Mouse (Mus musculus) myocyte (in vitro differentiated cells): ENCODE measurements around the gene Ripor2.

ENCODE experiments used
- POLR2A ChIP-seq: IDR thresholded peaks from one replicate; pipeline ENCODE4 v1.6.1; 2011; ENCODE audit warnings: low read depth, mild to moderate bottlenecking, control low read depth, moderate library complexity; ENCODE audit not compliant: insufficient read length
- POLR2AphosphoS2 ChIP-seq: IDR thresholded peaks from one replicate; pipeline ENCODE4 v1.6.1; 2011; ENCODE audit warnings: low read depth, control low read depth; ENCODE audit not compliant: insufficient read length
- USF1 ChIP-seq: IDR thresholded peaks from one replicate; pipeline ENCODE4 v1.6.1; 2011; ENCODE audit warnings: low read depth, mild to moderate bottlenecking, control low read depth, moderate library complexity

GRCm38 (mm10) chr13:24717677-24718076, 135.7 kb downstream of the Ripor2 start:
- TF ChIP-seq USF1 (no peak), POLR2AphosphoS2 (no peak), POLR2A (no peak)
